34 mouse cellular contexts compared by ENCODE assay signal in genomic region chr16:57278976-57279626, GRCm38 (mm10). TPM values are rescaled to one million over a fixed set of nuclear protein-coding genes. Genes with fewer than 3 reads are reported as not detected.
DNase-seq lines count a peak whose midpoint lies in the region; ATAC-seq and TF ChIP-seq lines count a peak whose summit lies in the region.
"Had no signal": no experiment of that assay in that cellular context is flagged by ENCODE, and none has a peak within 500 bp of the region (broad histone marks: within the 10 kb centered on the region; RNA-seq: fewer than 3 reads in every experiment).

No protein-coding gene starts in this region.

- peak; percentile 7; the same call in 1 of the 2 replicates for TF ChIP-seq CTCF in kidney, postnatal 0 days (IDR thresholded peaks at IDR 0.05; ENCODE audit: low read depth)
- peak in 1 of 2 experiments; percentile 40; a peak in 2 of 4 replicates for TF ChIP-seq CTCF in CH12.LX (conservative IDR thresholded peaks at IDR 0.05 in 1 of 2, IDR thresholded peaks at IDR 0.05 in 1 of 2; ENCODE audit: low read depth in 2 of 2, low read length in 2 of 2)

- DNase-seq in kidney, postnatal 0 days (ENCODE audit: low spot score), result no peak
- DNase-seq in kidney, adult 9 months, result no peak
- DNase-seq in CH12.LX (ENCODE audit: extremely low read depth) (no peak), MEL-GATA-1-ER (ENCODE audit: extremely low read depth, low read depth) (peak; percentile 69)
- DNase-seq in urinary bladder, postnatal 10 days (ENCODE audit: low spot score), result no peak
- DNase-seq: adrenal gland, postnatal 14 days; cerebellum, adult 11-12 months; cerebellum, adult 8-10 months; cerebellum, postnatal 10 days; cerebellum, postnatal 36 days; embryo, embryonic 11 days; gastrocnemius, postnatal 10 days; gastrocnemius, postnatal 36 days; heart, adult 11 months; heart, postnatal 36 days had no signal

- H3K27me3 ChIP-seq in kidney, postnatal 0 days (ENCODE audit: insufficient read depth, low read length), result no peaks in the 10 kb centered on the region
- H3K27me3 ChIP-seq in CH12.LX (replicated peaks), result no peaks in the 10 kb centered on the region
- H3K27me3 ChIP-seq: forebrain, embryonic 13.5 days; hindbrain, embryonic 13.5 days had no signal

- H3K4me2 ChIP-seq in kidney, postnatal 0 days (ENCODE audit: low read length), result no peak overlapping the region
- H3K4me2 ChIP-seq in CH12.LX (ENCODE audit: insufficient read depth, low read depth, poor library complexity, severe bottlenecking), result no peak overlapping the region
- H3K4me2 ChIP-seq: forebrain, embryonic 13.5 days; heart, embryonic 11.5 days; hindbrain, embryonic 13.5 days had no signal

- ATAC-seq in kidney, postnatal 0 days (replicated peaks; ENCODE audit: low FRiP score, low read depth), result no peak
- 0 out of 2 replicates have a peak, but pooled peaks have one; percentile 18 for ATAC-seq in megakaryocyte-erythroid progenitor cell, adult 5-6 weeks (replicated peaks; ENCODE audit: low FRiP score, low TSS enrichment, poor library complexity, severe bottlenecking)
- no peak for ATAC-seq in granulocyte monocyte progenitor cell, adult 5-6 weeks (replicated peaks; ENCODE audit: poor library complexity, severe bottlenecking)
- ATAC-seq: CD4-positive, CD25-positive, alpha-beta regulatory T cell, adult 4 months; forebrain, embryonic 13.5 days; forebrain, embryonic 16.5 days; hindbrain, embryonic 16.5 days; intestine, postnatal 0 days had no signal

- no peaks in the 10 kb centered on the region for H3K36me3 ChIP-seq in kidney, postnatal 0 days (ENCODE audit: insufficient read depth, low read length)
- H3K36me3 ChIP-seq in CH12.LX (replicated peaks in 1 of 2; ENCODE audit: control insufficient read depth in 1 of 2, insufficient read depth in 1 of 2, low read length in 1 of 2), result no peaks in the 10 kb centered on the region
- H3K36me3 ChIP-seq: forebrain, embryonic 10.5 days; G1E; hindbrain, embryonic 10.5 days; hindbrain, embryonic 13.5 days had no signal

- dilution Hi-C loops in CH12.LX (cut with MboI; ENCODE audit: extremely low pct_ligation_motif_present, extremely low pct_unique_long_range_greater_than_20kb, low sequenced_read_pairs), result no loop called here

- no peak for TF ChIP-seq POLR2A in CH12.LX (IDR thresholded peaks at IDR 0.05; ENCODE audit: low read depth, low read length)

- no peak overlapping the region for H3K27ac ChIP-seq in kidney, postnatal 0 days
- H3K27ac ChIP-seq in CH12.LX (ENCODE audit: insufficient read depth, low read depth), result no peak overlapping the region
- H3K27ac ChIP-seq: forebrain, embryonic 10.5 days; forebrain, embryonic 13.5 days; hindbrain, embryonic 10.5 days; hindbrain, embryonic 13.5 days had no signal

- H3K4me1 ChIP-seq in kidney, postnatal 0 days (replicated peaks; ENCODE audit: insufficient read depth, low read length), result no peaks in the 10 kb centered on the region
- H3K4me1 ChIP-seq in CH12.LX (ENCODE audit: control insufficient read depth in 1 of 2, insufficient read depth in 2 of 2), result no peaks in the 10 kb centered on the region
- H3K4me1 ChIP-seq: forebrain, embryonic 10.5 days; forebrain, embryonic 13.5 days; hindbrain, embryonic 10.5 days; hindbrain, embryonic 13.5 days had no signal

- in situ Hi-C loops in CH12.LX (cut with MboI; ENCODE audit: low pct_ligation_motif_present, low pct_unique_long_range_greater_than_20kb, low sequenced_read_pairs), result no loop called here

- WGBS in kidney, postnatal 0 days, result 86% methylated on average over 10 of the region's 12 CpGs

- no peak overlapping the region for H3K4me3 ChIP-seq in kidney, postnatal 0 days (replicated peaks; ENCODE audit: low read depth, low read length)
- H3K4me3 ChIP-seq in CH12.LX (replicated peaks in 1 of 3; ENCODE audit: low read depth in 2 of 3, low read length in 2 of 3, poor library complexity in 1 of 3), result no peak overlapping the region
- H3K4me3 ChIP-seq: forebrain, embryonic 10.5 days; forebrain, embryonic 13.5 days; hindbrain, embryonic 10.5 days; hindbrain, embryonic 13.5 days had no signal

- no peak overlapping the region for H3K9ac ChIP-seq in kidney, postnatal 0 days (ENCODE audit: low read depth, low read length)
- no peak overlapping the region for H3K9ac ChIP-seq in CH12.LX (ENCODE audit: insufficient read depth, low read depth)
- H3K9ac ChIP-seq: forebrain, embryonic 13.5 days; hindbrain, embryonic 13.5 days had no signal

- TF ChIP-seq EP300 in CH12.LX (IDR thresholded peaks at IDR 0.05; ENCODE audit: low read length), result no peak

- H3K79me2 ChIP-seq in CH12.LX (replicated peaks; ENCODE audit: control insufficient read depth, extremely low read depth, insufficient read depth, poor library complexity, severe bottlenecking), result no peaks in the 10 kb centered on the region

- TF ChIP-seq RAD21 in CH12.LX (IDR thresholded peaks at IDR 0.05; ENCODE audit: low read depth, low read length), result peak; percentile 33

- no peaks in the 10 kb centered on the region for H3K9me3 ChIP-seq in kidney, postnatal 0 days (replicated peaks; ENCODE audit: low read length)
- no peaks in the 10 kb centered on the region for H3K9me3 ChIP-seq in CH12.LX (replicated peaks; ENCODE audit: low read length)
- H3K9me3 ChIP-seq: forebrain, embryonic 10.5 days; forebrain, embryonic 13.5 days; G1E; hindbrain, embryonic 13.5 days had no signal

TF ChIP-seq in CH12.LX, 34 proteins besides CTCF, POLR2A, EP300 and RAD21:
- TF ChIP-seq MXI1 (IDR thresholded peaks at IDR 0.05; ENCODE audit: low read depth, low read length) (no peak), SMC3 (IDR thresholded peaks at IDR 0.05; ENCODE audit: low read depth, low read length) (peak; percentile 46)

RNA-seq across cellular contexts. Expression of gene Tmem30c, which starts 13.6 kb away (rescaled TPM):
- not detected in 2 replicates for polyA plus RNA-seq in kidney, postnatal 0 days (2015; fragmentation: Nextera tagmentation; extraction: Ambion mirVana)
- not detected in 2 replicates for total RNA-seq in CH12.LX (2012; rRNA removed)
- total RNA-seq in CH12.LX (2014; rRNA removed), result 0.07 TPM in 1 of 2 replicates, not detected in the other
- 0.16 TPM in 2 replicates for polyA plus RNA-seq in CH12.LX (2012; ENCODE audit: insufficient read length, low read depth)
- total RNA-seq in megakaryocyte-erythroid progenitor cell, adult 5-6 weeks (2014; fragmentation: Nextera tagmentation), result 0.31 TPM in 1 of 2 replicates, not detected in the other
- total RNA-seq in megakaryocyte-erythroid progenitor cell, adult 5-6 weeks (2017), result not detected in 2 replicates
- total RNA-seq in granulocyte monocyte progenitor cell, adult 5-6 weeks (2014; fragmentation: Nextera tagmentation), result not detected in 2 replicates
- not detected in 2 replicates for total RNA-seq in granulocyte monocyte progenitor cell, adult 5-6 weeks (2017)
- total RNA-seq: adrenal gland, adult 18-20 months; adrenal gland, postnatal 14 days; gastrocnemius, adult 18-20 months; gastrocnemius, postnatal 10 days; gastrocnemius, postnatal 36 days; heart, adult 8-10 months; heart, postnatal 36 days had no signal
- polyA plus RNA-seq: C2C12; CD4-positive, CD25-positive, alpha-beta regulatory T cell, adult 4 months; embryonic facial prominence, embryonic 11.5 days; embryonic facial prominence, embryonic 14.5 days; forebrain, embryonic 10.5 days; G1E; heart, embryonic 14.5 days; intestine, postnatal 0 days had no signal

RNA-seq across cellular contexts. Expression of gene Tbc1d23, which starts 47.8 kb away (rescaled TPM):
- 22.5 and 24.7 TPM in 2 replicates for polyA plus RNA-seq in kidney, postnatal 0 days (2015; fragmentation: Nextera tagmentation; extraction: Ambion mirVana)
- total RNA-seq in CH12.LX (2012; rRNA removed) (21.2 and 24.4 TPM in 2 replicates), CH12.LX (2014; rRNA removed) (38.8 and 42.5 TPM in 2 replicates)
- 24.7 and 31.5 TPM in 2 replicates for polyA plus RNA-seq in CH12.LX (2012; ENCODE audit: insufficient read length, low read depth)
- 22.7 and 31.5 TPM in 2 replicates for total RNA-seq in megakaryocyte-erythroid progenitor cell, adult 5-6 weeks (2014; fragmentation: Nextera tagmentation)
- 7.9 and 42.5 TPM in 2 replicates for total RNA-seq in megakaryocyte-erythroid progenitor cell, adult 5-6 weeks (2017)
- total RNA-seq in granulocyte monocyte progenitor cell, adult 5-6 weeks (2014; fragmentation: Nextera tagmentation), result 28.2 and 36.4 TPM in 2 replicates
- 42.3 and 45.7 TPM in 2 replicates for total RNA-seq in granulocyte monocyte progenitor cell, adult 5-6 weeks (2017)
